Mouse (Mus musculus) heart, embryonic 10.5 days (tissue): ENCODE data around the gene Cyp2d22. TPM values are rescaled to one million over a fixed set of nuclear protein-coding genes. Genes with fewer than 3 reads are reported as not detected.

ENCODE experiments used
- microRNA-seq: library from miRNA; unstranded; fragments of <30 nt; microRNA quantifications from one replicate; pipeline ENCODE4, GENCODE M21; 2017
- polyA plus RNA-seq: library from polyadenylated mRNA; unstranded; fragments of >200 nt; fragmentation: Nextera tagmentation; extraction: Ambion mirVana; gene quantifications from 2 replicates; pipeline ENCODE4 v1.2.1, GENCODE M21; 2016

Gene Cyp2d22
- polyA plus RNA-seq, 1 experiment from 2014 or later: 3.9 TPM

Small RNA genes within 50 kb of the gene (microRNA-seq; reads per million reads assigned to microRNA genes)
- gene Gm25990: not detected
- not detected for gene Gm27331
- gene Mir7684: not detected

Other genes with a start within 250 kb of the Cyp2d22 start
- 129 and 133 TPM in 2 replicates for gene Srebf2, start 233.1 kb downstream of the Cyp2d22 start, polyA plus RNA-seq
- gene Shisa8, start 167.4 kb downstream of the Cyp2d22 start, polyA plus RNA-seq: 0.11 and 0.13 TPM in 2 replicates
- gene Tnfrsf13c, start 155.9 kb downstream of the Cyp2d22 start, polyA plus RNA-seq: 0.20 TPM in 1 of 2 replicates, not detected in the other
- gene Cenpm, start 135.5 kb downstream of the Cyp2d22 start, polyA plus RNA-seq: 58.1 and 66.3 TPM in 2 replicates
- gene 1500009C09Rik, start 127.9 kb downstream of the Cyp2d22 start, polyA plus RNA-seq: not detected in 2 replicates
- 3.7 and 14.0 TPM in 2 replicates for gene Sept3, start 105.4 kb downstream of the Cyp2d22 start, polyA plus RNA-seq
- 0.28 and 0.65 TPM in 2 replicates for gene Wbp2nl, start 81.3 kb downstream of the Cyp2d22 start, polyA plus RNA-seq
- 28.4 and 32.3 TPM in 2 replicates for gene Naga, start 41.3 kb downstream of the Cyp2d22 start, polyA plus RNA-seq
- 11.1 and 12.0 TPM in 2 replicates for gene Pheta2, start 41.3 kb downstream of the Cyp2d22 start, polyA plus RNA-seq
- gene Smdt1, start 41.3 kb downstream of the Cyp2d22 start, polyA plus RNA-seq: 294 and 304 TPM in 2 replicates
- 351 and 390 TPM in 2 replicates for gene Ndufa6, start 25.9 kb downstream of the Cyp2d22 start, polyA plus RNA-seq
- not detected in 2 replicates for gene Cyp2d11, start 13.8 kb upstream of the Cyp2d22 start, polyA plus RNA-seq
- 0.75 TPM in 1 of 2 replicates, not detected in the other for gene Cyp2d10, start 26.9 kb upstream of the Cyp2d22 start, polyA plus RNA-seq
- gene Cyp2d9, start 53.2 kb upstream of the Cyp2d22 start, polyA plus RNA-seq: not detected in 2 replicates
- not detected in 2 replicates for gene Cyp2d12, start 174.8 kb upstream of the Cyp2d22 start, polyA plus RNA-seq
- gene Cyp2d34, start 240.7 kb upstream of the Cyp2d22 start, polyA plus RNA-seq: not detected in 2 replicates